Mouse (Mus musculus) spleen, adult 2 months (tissue): ENCODE results near the gene Trcg1.

Experiments
- CTCF ChIP-seq: fragments of 200-500 bp; IDR thresholded peaks from 2 replicates; pipeline ENCODE4 v1.5.1; 2011; ENCODE audit warnings: mild to moderate bottlenecking, inconsistent platforms; ENCODE audit not compliant: insufficient read depth, insufficient read length, insufficient replicate concordance; ENCODE audit errors: extremely low read depth
- POLR2A ChIP-seq: fragments of 200-500 bp; IDR thresholded peaks from 2 replicates; pipeline ENCODE4 v1.6.1; 2011; ENCODE audit warnings: low read depth, low read length, inconsistent platforms

DNA sequence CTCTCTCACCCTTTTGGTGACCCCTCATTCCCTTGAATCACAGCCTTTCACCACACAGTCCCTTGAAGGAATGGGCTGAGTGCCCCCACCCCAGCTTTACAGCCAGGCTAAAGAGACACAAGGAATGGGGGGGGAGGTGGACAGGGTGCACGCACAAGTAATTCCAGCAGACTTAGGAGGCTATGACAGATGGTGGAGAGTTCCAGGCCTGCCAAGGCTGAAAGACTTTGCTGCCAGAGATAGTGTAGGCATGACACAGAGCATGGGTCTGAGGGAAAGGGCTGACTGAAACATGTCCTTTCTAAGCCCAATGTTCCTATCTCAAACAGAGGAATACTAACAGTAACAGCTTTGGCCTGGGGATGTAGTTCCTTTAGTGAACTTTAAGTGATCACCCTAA is 34.7 kb downstream of the Trcg1 start:
- TF ChIP-seq CTCF = no peak
- no peak for TF ChIP-seq POLR2A
